Mouse (Mus musculus) brain, embryonic 14.5 days (tissue): ENCODE measurements around the gene B4galnt4. TPM values are rescaled to one million over a fixed set of nuclear protein-coding genes. Genes with fewer than 3 reads are reported as not detected.

Source experiments
- DNase-seq: peaks from one replicate; pipeline ENCODE4 v3.0.0-alpha.2; 2011; ENCODE audit warnings: low read depth
- CTCF ChIP-seq: fragments of 200-500 bp; IDR thresholded peaks from 2 replicates; pipeline ENCODE4 v1.5.1; 2012; ENCODE audit warnings: inconsistent platforms, mild to moderate bottlenecking, moderate library complexity, borderline replicate concordance; ENCODE audit not compliant: insufficient read depth, insufficient read length; ENCODE audit errors: extremely low read depth
- POLR2A ChIP-seq: fragments of 200-500 bp; IDR thresholded peaks from 2 replicates; pipeline ENCODE4 v1.6.1; 2012; ENCODE audit warnings: mild to moderate bottlenecking, inconsistent platforms, borderline replicate concordance; ENCODE audit not compliant: poor library complexity, insufficient read depth, insufficient read length, severe bottlenecking; ENCODE audit errors: extremely low read depth
- polyA plus RNA-seq: library from polyadenylated mRNA; depleted of rRNA; stranded (reverse); fragments of >200 nt; gene quantifications from 2 replicates; pipeline ENCODE4 v1.2.3, GENCODE M21; 2012

Gene B4galnt4
- polyA plus RNA-seq, 1 experiment: 151 TPM

DNA sequence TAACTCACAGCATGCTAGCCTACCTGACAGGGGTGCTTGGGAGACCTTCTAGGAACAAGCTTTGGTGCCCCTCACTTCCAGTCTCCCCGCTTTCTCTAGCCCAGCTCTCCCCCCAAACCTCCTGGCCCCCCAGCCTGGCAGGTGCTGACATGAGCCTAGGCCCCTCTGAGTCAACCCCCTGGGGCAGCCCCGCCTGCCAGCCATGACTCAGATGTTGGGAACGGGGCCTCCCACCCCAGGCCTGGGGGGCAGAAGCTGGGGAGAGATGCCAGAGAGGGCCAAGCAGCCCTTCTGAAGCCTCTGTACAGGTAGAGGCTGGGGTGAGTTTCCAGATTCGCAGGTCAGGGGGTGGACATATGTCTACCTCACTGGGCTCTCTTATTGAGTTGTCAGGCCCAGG lies 18.0 kb downstream of the B4galnt4 start:
- TF ChIP-seq POLR2A (no peak), CTCF (no peak)
- DNase-seq: no peak

DNA sequence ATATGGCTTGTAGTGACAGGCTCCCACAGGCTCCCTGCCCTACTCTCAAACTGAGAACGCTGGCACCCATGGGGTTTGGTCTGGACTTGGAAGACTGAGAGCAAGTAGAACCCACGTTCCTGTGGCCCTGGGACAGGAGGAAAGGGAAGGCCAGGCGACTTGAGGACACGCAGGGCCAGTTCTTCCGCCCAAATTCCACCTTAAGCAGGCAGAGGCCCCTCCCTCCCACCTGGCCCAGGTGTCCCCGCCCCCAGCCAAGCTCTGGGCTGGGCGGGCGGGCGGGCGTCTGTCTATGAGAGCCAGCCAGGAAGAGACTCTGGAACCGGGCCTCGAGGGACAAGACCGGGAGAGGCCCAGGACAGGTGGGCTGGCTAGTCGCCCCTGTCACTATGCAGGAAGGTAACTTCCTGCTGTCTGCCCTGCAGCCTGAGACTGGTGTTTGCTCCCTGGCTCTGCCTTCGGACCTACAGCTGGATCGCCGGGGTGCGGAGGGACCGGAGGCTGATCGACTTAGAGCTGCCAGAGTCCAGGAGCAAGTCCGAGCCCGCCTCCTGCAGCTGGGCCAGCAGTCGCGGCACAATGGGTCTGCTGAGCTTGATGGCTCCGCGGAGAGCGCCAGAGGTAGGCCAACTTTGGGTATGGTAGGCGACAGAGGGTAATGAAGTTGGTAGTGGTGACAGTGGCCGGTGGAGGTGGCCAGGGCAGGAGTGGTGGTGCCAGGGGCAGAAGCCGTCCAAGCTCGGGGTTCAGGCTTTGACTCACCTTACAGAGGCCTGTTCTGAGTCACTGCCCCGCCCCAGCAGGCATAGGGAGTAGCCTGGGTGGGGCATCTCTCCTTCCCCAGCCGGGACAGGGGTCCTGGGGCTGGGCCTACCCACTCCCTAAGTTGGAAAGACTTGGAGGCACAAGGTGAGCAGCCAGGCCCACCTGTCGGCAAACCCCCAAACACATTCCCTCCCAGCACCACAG lies 18.9 kb downstream of the B4galnt4 start:
- no peak for TF ChIP-seq POLR2A
- no peak for TF ChIP-seq CTCF
- DNase-seq: no peak

GRCm38 (mm10) chr7:141087894-141088293 lies 27.0 kb downstream of the B4galnt4 start:
- DNase-seq: no peak
- TF ChIP-seq CTCF (no peak), POLR2A (no peak)

GRCm38 (mm10) chr7:141088473-141088872 lies 27.6 kb downstream of the B4galnt4 start:
- no peak for DNase-seq
- TF ChIP-seq CTCF (no peak), POLR2A (no peak)

DNA sequence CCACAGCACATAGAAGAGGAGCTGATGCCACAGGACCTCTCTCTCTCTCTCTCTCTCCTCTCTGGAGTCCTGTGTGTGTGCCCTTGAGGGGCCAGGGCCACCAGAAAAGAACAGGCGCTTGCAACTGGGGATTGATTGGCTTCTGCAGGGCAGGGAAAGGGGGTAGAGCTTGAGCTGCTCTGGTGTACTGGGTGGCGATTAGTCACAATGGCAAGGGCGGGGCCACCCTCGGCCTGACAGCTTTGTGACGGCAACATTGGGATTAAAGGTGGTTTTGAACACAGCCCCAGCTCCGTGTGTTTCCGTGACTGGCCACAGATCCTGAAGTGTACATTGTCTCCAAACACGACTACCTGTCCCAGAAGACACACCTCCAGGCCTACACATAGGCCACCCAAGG lies 29.3 kb downstream of the B4galnt4 start:
- no peak for TF ChIP-seq POLR2A
- TF ChIP-seq CTCF: no peak
- no peak for DNase-seq

- TF ChIP-seq CTCF: peak; percentile 43; the same call in 1 of the 2 replicates
- TF ChIP-seq POLR2A: no peak
- peak; percentile 80 for DNase-seq
These were observed 31.3 kb downstream of the B4galnt4 start for GRCm38 (mm10) chr7:141092051-141092735.

- no peak for TF ChIP-seq POLR2A
- TF ChIP-seq CTCF: no peak
- DNase-seq: no peak
These were observed 33.0 kb downstream of the B4galnt4 start for GRCm38 (mm10) chr7:141093950-141094349.

DNA sequence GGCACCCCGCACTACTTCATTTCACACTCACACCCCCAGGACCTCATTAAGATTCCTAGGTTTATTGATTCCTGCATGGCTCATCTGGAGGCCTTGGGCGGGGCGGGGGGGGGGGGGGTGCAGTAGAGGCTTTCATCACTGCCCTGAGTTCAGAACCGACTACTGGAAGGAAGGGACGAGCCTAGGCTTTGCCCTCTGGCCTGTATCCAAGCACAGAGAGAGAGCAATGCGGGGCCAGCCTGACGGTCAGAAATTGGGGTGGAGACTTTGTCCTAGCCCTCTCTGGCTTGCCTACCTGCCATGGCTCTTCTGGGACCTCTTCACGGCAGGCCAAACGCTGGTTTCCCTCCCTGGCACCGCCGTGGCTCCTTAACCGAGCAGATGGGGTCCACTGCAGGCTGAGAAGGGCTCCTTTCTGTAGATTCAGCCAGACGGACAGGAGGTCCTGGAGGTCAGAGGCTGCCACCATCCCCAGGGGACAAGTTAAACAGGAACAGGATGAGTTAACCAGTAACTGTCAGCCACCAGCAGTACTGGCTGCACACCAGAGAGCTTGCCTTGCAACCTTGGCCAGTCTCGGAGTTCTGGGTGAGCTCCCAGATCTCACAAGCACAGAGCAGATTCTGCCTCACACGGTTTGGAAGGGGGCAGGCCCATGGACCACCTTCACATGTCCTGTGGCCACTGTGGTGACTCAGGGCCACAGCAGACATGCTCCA lies 33.7 kb downstream of the B4galnt4 start:
- no peak for DNase-seq
- TF ChIP-seq POLR2A (no peak), CTCF (no peak)

DNA sequence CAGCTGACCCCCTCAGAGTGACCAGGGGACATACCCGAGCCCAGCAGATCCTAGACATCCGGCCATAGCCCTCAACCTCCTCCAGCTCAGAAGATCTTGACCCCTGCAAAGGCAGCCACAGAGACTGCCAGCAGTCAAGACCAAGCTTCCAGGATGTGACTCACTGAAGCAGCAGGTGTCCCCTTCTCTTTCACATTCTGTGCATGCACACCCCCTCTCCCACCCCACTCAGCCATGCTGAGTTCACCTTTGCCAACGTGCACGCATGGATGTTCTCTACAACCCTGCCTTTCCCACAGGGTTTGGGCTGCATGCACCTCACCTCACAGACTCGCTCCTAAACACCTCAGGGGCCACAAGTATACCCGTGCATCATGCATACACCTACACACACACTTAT lies 35.1 kb downstream of the B4galnt4 start:
- no peak for TF ChIP-seq POLR2A
- no peak for TF ChIP-seq CTCF
- no peak for DNase-seq

- no peak for TF ChIP-seq POLR2A
- no peak for TF ChIP-seq CTCF
- DNase-seq: no peak
These were observed 35.7 kb downstream of the B4galnt4 start for GRCm38 (mm10) chr7:141096649-141097056.

GRCm38 (mm10) chr7:141097177-141097576 lies 36.3 kb downstream of the B4galnt4 start:
- TF ChIP-seq CTCF (no peak), POLR2A (no peak)
- no peak for DNase-seq
